Mouse (Mus musculus): Measurements from ENCODE around the gene Sox5. TPM values are rescaled to one million over a fixed set of nuclear protein-coding genes. Genes with fewer than 3 reads are reported as not detected.

The Sox5 gene
- total RNA-seq, 2 experiments from 2014 or later: 46.4 to 57.5 TPM

DNA sequence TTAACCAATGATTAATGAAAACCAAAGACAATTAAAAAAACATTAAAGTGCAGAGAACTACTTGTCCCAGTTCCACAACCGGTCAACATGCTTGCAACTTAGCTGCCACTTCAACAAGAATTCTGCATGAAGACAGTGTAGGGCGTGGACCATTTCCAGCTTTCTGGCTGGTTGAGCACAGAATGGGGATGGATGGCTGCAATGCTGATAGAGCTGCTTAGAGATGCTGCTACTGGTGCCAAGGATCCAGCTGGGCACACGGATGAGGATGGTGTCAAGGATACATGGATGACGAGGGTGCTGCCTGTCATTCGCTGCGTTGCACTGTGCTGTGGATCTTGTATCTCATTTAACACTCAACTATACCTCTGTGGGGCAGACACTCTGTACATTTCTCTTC is 106.7 kb downstream of the Sox5 start:
- intact Hi-C loops (cut with DNase I): no loop called here
- DNase-seq (ENCODE audit: low spot score in 2 of 2): no peak

DNA sequence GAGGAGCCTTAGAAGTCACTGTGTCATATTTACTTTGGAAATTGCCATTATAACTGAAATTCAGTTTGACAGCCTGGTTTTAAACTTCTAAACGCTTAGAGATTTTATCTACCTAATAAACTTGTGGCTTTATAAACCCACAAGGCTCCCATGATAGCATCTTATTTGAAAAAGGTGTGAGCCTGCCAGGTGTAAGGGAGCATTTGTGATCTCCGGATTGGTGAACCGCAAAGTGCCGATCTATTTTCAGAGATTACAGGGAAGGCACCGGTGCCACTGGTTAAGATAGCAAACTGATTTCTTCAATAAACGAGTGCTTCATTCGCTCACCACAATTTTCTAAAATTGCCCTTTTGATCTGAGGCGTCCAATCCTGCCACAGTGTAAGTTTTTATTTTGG is 107.9 kb downstream of the Sox5 start:
- no peak for DNase-seq (ENCODE audit: low spot score in 2 of 2)
- intact Hi-C loops (cut with DNase I): no loop called here

DNA sequence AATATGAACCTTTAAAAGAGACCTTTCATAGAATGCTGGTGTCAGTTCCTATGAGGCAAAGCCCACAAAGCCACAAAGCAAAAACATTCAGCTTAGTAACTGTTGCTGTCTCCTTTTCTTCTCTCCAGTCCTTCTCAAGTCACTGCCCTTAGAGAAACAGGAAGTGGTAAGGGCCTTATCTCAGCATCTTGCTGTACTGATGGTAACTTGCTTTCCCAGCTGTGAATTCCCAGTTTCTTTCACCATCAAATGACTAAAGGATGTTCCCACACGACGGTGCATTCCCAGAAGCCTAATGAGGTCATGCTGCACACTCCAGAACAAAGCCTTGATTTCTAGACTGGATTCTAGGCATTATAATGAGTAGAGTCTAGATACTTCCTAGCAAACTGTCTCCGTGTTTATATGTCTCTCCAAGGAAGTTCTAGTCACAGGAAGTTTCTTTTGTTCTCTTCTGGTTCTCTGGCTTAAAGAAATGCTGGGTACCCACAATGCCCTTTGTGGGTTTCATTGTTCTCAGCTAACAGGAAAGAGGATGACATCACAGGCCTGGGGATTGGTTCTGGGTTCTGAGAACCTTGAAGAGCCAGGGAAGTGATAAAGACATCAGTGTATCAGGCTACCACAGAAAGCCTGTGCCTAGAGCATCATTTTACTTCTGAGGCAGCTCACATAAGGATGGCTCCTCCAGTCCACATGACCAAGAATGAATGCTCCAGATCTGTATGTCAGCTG is 111.2 kb downstream of the Sox5 start:
- intact Hi-C loops (cut with DNase I): no loop called here
- DNase-seq (ENCODE audit: low spot score in 2 of 2): no peak

DNA sequence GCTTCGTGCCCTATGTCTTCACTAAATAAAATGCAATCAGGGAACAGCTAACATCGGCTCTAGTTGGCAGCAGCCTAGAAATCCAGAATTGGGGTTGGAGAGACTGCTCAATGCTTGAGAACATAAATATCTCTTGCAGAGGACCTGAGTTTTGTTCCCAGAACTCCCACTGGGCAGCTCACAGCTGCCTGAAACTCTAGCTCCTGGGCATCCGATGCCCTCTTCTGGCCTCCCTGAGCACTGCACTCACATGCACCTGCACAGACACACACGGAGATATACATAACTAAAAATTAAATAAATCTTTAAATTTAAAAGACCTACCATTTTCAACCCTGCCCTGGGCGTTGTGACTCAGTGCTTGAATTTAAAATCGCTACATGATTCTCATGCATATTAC is 115.2 kb downstream of the Sox5 start:
- intact Hi-C loops (cut with DNase I): no loop called here

DNA sequence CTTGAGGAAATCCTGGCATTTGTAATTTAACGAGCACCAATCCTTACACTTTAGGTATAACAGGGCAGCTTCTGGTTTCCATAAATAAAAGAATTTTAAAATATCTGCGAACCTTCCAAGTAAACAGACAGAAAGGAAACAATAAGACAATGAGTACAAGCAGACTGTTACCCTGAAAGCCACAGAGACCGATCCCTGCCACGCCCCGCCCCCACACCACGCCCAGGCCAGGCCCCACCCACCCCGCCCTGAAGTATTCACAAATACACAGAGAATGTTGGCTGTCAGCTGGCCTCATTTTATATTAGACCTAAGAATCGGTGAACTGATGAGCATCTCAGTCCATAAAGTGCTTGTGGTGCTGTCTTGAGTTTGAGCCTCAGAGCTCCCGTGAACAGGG is 117.0 kb downstream of the Sox5 start:
- intact Hi-C loops (cut with DNase I): no loop called here
- no peak for DNase-seq (ENCODE audit: low spot score in 2 of 2)

More for the DNA sequence above, 115.2 kb downstream of the Sox5 start:
- no peak for DNase-seq (ENCODE audit: low spot score in 2 of 2)

DNA sequence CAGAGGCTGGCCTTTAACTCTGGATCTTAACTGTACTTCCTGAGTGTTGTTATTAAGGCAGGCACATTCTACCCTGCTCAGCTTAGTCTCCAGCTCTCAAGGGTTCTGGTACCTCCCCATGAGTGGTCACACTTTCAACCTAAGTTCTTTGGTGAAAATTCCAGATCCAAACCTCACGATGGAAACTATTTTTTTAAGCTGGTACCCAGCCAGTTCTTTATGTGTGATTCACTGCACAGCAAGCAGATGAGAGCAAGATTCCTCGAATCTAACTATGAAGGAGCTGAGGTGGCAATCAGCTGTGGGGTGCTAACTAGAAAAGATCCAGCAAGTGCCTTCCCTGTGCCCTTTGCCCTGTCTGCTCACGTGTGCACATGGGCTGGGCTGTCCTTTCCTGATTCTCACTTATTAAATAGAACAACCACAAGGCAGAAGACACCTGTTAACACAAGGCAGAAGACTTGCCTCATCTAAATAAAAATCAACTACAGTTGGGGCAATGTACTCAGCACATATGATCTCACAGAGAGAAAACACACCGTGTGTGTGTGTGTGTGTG is 118.2 kb downstream of the Sox5 start:
- peak in 1 of 2 experiments; percentile 34 for DNase-seq (ENCODE audit: low spot score in 2 of 2)
- intact Hi-C loops (cut with DNase I): no loop called here

DNA sequence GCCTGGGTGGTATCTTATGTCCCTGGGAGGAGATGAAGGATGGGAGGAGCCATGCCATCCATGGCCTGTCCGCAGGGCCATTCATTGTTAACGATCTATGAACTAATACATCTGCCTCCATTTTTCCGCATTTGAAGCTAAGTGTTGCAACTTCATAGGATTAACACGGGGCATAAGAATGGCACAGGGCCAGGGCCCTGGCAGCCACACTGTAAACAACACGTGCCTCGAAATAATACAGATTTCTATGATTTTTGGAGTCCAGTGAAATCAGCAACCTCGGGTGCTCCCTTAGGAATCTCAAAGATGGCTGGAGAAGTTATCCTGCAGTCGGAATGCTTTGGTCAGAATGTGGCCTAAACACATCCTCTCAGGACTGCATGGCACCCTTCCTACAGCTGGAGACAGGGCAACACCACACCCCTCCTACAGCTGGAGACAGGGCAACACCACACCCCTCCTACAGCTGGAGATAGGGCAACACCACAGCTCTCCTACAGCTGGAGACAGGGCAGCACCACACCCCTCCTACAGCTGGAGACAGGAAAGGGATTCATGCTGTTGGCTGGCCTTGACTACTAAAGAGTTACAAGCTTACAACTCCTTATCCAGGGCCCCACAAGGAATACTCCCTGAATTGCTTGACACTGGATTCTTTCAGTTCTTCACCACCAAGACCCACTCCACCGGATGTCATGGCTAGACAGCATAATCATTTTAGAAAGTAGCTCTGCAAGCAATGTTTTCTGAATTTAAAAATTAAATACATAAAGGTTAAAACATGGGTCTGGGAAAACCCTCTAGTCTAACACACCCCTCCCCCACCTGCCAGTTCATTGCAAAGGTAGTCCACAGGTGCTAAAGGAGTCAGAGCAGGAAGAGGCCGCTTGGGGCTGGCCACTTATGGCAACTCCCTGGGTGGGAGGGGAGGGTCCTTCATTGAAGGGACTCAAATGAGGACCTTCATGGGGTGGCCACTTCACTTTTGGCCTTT is 122.4 kb downstream of the Sox5 start:
- intact Hi-C loops (cut with DNase I): no loop called here
- no peak for DNase-seq (ENCODE audit: low spot score in 2 of 2)

DNA sequence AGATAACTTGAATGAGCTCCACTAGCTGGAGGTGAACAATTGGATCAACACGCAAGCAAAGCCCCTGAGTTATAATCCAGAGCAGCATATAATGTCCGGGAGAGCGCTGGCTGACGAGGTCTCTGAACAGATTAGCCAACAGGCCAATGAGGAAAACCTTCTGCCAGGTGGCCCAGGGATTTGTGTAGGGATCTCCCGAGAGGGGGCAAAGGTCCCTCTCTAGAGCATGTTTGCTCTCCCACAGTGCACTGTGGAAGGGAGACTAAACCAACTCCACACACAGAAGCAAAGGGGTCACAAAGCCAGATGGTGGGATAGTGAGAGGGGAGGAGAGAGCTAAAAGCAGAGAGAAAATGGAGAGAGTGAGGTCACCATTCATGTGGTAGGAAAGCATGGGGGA is 128.9 kb downstream of the Sox5 start:
- intact Hi-C loops (cut with DNase I): no loop called here
- DNase-seq (ENCODE audit: low spot score in 2 of 2): no peak

DNA sequence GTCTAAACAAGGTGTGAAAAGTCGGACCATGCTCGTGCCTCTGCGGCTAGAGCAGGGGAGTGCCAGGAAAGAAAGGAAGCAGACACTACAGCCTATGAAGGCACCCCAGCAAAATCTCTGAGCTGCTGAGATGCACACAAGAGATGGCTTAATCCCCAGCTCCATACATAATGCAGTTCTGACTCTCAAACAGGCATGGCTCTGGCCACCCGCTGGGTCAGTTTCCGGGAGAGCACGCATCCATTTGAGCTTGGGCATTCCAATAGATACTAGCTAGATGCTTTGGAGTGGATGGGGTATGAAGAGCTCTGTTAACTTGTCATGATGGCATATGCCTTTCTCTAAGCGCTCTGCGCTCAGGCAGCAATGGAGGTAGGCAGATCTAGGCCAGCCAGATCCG is 132.9 kb downstream of the Sox5 start:
- intact Hi-C loops (cut with DNase I): no loop called here
- DNase-seq (ENCODE audit: low spot score in 2 of 2): no peak

DNA sequence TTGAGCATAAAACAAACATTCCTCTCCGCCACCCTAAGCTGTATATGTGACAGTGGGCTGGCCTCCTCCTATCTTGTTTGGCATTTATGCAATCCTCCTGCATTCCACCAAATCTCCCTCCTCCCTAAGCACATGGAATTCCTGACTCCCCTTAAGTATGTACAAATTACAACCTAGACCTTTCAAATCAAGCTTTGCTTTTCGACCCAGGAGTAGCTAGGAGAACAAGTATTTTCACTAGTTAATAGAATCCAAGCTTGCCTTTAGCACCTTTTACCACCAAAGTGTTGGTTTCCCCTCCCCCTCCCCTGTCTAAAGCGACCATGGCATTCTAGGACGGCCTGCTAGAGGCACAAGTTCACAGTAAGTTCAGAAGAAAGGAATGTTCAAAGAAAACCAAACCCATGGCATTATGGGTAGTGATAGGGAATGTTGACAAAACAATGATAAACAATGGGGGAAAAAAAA is 133.6 kb downstream of the Sox5 start:
- intact Hi-C loops (cut with DNase I): no loop called here
- no peak for DNase-seq (ENCODE audit: low spot score in 2 of 2)

DNA sequence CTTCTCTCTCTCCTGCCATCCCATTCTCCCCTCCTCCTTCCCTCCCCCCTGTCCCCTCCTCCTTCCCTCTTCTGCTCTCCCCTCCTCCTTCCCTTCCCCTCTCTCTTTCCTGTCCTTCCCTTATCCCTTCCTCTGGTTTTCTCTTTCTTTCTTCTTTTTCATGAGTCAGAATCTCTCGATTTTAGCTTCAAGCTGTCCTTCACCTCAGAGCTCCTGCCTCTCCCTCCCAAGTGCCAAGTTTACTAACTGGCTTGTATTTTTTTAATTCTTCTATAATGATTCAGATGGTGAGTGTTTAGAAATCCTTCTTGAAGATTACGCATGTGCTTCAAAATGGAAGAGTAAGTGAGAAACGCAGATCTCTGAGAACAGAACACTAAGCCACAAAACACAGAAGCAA is 135.4 kb downstream of the Sox5 start:
- intact Hi-C loops (cut with DNase I): no loop called here
- no peak for DNase-seq (ENCODE audit: low spot score in 2 of 2)

DNA sequence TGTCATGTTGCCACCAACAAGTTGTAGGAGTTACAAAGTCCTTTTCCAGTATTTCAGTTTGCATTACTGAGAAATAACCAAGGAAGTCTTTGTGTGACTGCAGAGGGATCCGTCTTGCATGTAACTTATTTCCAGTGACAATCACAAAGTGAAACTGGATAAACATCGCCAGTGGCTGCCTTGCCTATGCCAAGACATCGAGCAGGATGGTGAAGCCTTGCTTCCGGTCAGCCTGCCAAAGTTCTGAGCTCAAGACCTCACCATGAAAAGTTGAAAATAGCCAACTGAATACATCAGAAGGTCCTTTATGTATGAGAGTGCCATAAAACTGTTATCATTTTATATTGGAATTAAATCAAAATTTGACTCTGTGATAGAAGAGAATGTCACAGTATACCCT is 136.0 kb downstream of the Sox5 start:
- intact Hi-C loops (cut with DNase I): no loop called here
- DNase-seq (ENCODE audit: low spot score in 2 of 2): no peak

DNA sequence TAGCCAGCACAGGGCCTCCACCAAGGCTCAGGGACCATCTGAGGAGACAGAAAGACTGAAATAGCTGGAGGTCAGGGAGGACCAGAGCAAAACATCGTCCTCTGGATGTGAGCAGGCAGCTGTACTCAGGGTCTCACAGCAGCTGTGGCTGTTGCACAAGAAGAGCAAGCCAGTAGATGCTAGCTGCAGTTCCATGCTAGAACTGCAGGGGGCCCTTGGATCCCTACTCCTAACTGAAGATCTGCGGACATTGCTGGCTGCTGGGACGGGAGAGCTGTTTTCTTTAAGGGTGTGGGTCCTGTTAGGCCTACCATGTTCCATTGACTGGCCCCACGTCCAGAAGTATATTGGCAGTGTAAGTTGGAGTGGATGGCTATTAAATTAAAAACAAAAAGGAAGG is 137.1 kb downstream of the Sox5 start:
- intact Hi-C loops (cut with DNase I): no loop called here
- no peak for DNase-seq (ENCODE audit: low spot score in 2 of 2)

DNA sequence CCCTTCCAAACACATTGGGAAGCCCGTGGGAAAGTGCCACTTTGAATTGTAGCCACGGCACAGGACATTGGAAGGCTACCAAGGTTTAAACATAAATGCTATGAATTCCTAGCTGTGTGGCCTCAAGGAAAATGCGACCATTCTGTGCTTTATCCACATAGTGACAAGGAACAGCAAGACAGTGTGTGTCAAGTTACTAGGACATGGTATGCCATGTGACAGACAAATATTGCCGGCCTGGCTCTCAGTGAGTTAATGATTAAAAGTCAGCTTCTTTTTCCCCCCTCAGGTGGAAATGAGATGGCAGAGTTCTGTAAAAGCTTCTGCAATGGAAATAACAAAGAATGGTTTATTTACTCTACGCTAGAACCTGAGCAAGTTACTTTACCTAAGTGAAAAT is 138.2 kb downstream of the Sox5 start:
- intact Hi-C loops (cut with DNase I): no loop called here
- no peak for DNase-seq (ENCODE audit: low spot score in 2 of 2)

DNA sequence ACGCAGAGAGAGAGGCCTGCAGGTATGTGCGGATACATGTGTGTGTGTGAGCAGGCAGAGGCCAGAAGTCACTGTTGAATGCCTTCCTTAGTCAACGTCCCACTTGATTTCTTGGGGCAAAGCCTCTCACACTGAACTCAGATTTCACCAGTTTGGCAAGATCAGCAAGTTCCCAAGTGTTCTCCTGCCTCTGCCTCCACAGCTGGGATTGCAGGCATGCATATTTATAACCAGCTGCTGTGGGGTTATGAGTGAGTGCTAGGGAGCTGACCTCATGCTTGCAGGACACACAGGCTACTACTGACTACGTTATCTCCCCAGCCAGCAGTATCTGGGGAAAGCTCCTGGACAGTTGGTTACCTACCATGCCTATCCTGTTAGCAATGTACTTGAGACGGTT is 139.9 kb downstream of the Sox5 start:
- intact Hi-C loops (cut with DNase I): no loop called here
- no peak for DNase-seq (ENCODE audit: low spot score in 2 of 2)

DNA sequence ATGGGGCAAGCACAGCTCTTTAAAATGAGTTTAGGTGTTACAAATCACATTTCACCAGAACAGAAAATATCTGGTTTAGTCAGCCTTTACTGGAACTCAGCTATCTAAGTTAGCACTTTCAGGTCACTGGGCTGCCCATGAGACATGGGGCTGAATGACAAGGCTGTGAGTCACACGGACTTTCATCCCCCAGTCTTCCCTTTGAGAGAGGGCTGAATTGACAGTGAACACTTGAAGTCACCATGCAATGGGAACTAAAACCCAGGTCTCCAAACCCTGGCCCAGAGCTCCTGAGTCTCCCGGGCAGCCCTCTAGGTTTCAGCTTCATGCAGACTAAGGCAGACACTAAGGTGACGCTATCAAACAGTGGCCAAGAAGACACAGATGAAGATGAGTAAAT is 141.2 kb downstream of the Sox5 start:
- intact Hi-C loops (cut with DNase I): no loop called here
- DNase-seq (ENCODE audit: low spot score in 2 of 2): no peak

DNA sequence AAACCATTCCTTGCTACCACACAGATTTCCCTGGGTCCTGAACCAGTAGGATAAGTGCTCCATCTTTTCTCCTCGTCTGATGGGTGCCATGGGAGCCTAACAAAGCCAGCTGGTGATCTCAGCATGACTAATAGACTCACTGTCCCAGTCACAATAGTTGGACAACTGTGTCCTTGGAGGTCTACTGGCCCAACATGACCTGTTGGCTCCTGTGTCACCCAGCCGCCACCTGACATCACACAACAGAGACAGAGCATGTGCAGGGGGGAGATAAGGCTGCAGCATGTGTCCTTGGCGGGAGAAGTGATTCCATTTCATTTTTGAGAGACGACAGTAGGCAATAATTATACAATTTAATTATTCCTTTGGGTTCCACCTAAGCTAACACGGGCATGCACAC is 143.2 kb downstream of the Sox5 start:
- intact Hi-C loops (cut with DNase I): no loop called here
- no peak for DNase-seq (ENCODE audit: low spot score in 2 of 2)

DNA sequence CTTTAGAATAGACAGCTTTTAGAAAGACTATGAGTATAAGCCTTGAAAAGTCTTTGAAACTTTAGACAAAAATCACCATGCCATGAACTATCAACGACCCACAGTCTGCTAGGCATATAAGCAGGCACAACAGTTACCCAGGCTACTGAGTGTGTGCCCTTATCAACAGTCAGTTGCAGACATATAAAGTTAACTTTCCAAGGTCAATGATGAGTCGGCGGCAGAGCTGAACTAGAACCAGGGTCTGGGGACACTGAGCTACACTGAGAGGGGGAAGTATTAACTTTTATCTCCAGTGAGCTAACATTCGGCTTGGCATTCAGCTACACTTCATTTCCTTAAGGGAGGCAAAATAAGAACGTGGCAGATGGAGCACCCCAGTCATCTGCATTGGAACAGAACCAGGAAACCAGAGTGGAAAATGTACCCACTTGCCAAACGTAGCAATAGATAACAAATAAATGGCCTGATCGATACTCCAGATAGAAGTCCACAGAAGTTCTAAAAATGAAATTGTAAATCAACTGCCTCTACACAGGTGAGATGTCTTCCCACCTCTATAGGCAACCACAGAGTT is 154.2 kb downstream of the Sox5 start:
- intact Hi-C loops (cut with DNase I): no loop called here
- peak in 1 of 2 experiments; percentile 43 for DNase-seq (ENCODE audit: low spot score in 2 of 2)

DNA sequence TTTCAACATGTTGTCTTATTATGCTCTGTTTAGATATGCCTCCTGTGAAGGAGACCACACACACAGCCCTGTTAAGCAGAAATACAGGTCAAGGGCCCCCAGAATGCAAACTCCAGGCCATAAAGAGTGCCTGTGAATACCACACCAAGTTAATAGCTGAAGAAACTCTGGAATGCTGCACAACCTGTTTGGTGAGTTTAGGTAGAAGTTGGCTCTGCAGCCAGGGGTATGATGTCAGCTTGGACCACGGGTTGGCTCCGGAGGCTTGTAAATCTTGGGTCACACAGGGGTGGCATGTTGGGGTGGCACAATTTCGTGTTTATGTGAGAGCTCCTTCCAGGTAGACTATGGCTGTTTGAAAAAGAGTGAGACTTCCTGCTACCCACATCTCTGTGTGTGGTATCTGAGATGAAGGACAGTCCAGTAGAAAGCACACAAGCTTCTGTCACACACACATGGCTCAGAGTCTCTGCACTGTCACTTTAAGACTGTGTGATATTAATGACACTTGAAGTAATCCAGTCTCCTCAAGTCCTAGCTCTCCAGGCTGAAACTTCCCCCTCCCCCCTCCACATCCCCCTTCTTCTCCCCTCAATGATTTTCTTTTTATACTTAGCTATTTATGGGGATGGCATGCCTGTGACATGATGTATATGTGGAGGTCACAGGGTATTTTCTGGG is 160.5 kb downstream of the Sox5 start:
- intact Hi-C loops (cut with DNase I): no loop called here
- no peak for DNase-seq (ENCODE audit: low spot score in 2 of 2)

DNA sequence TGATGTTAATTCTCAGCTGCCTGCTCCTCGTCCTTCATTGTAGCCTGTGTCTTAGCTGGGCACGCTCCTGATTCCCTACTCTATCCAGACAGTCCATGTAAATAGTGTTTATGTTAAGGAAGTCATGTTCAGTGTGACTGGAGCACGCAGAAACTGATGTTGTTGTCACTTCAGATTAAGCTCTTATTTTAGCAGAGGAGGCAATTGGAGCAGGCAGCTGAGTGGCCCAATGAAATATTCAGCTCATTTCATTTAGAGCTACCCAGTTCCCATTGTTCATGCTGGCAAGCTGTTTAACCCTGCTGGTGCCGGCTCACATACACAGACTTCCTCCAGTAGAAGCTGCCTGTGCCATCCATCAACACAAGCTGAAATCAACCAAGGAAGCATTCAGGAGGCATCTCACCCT is 170.4 kb downstream of the Sox5 start:
- intact Hi-C loops (cut with DNase I): no loop called here
- no peak for DNase-seq (ENCODE audit: low spot score in 2 of 2)
